8 mouse cellular contexts compared by ENCODE assay signal in genomic region chr12:112183675-112184074, GRCm38 (mm10). TPM values are rescaled to one million over a fixed set of nuclear protein-coding genes. Genes with fewer than 3 reads are reported as not detected.
A peak's percentile ranks its signal among the peaks of the same experiment; 100 is the strongest.
DNase-seq lines count a peak whose midpoint lies in the region; ATAC-seq and TF ChIP-seq lines count a peak whose summit lies in the region.

No protein-coding gene starts in this region.

- TF ChIP-seq EP300 in heart, postnatal 0 days (IDR thresholded peaks at IDR 0.05; ENCODE audit: low read depth), result no peak

- H3K4me3 ChIP-seq in hindbrain, embryonic 12.5 days, result no peak overlapping the region
- H3K4me3 ChIP-seq in hindbrain, embryonic 11.5 days (ENCODE audit: low read depth, low read length), result no peak overlapping the region
- no peak overlapping the region for H3K4me3 ChIP-seq in embryonic facial prominence, embryonic 13.5 days
- H3K4me3 ChIP-seq in heart, postnatal 0 days (ENCODE audit: low read depth, low read length), result no peak overlapping the region
- H3K4me3 ChIP-seq in limb, embryonic 14.5 days (replicated peaks; ENCODE audit: low read length), result no peak overlapping the region
- no peak overlapping the region for H3K4me3 ChIP-seq in stomach, embryonic 16.5 days (replicated peaks; ENCODE audit: low read length)

- no peak overlapping the region for H3K9ac ChIP-seq in hindbrain, embryonic 12.5 days
- H3K9ac ChIP-seq in hindbrain, embryonic 11.5 days (ENCODE audit: low read depth, low read length), result no peak overlapping the region
- H3K9ac ChIP-seq in embryonic facial prominence, embryonic 13.5 days, result 0 out of 2 replicates have a peak overlapping the region, but pooled peaks have one; percentile 27
- H3K9ac ChIP-seq in heart, postnatal 0 days (replicated peaks; ENCODE audit: low read depth, low read length), result no peak overlapping the region
- H3K9ac ChIP-seq in limb, embryonic 14.5 days (ENCODE audit: low read depth, low read length, severe bottlenecking), result no peak overlapping the region
- no peak overlapping the region for H3K9ac ChIP-seq in stomach, embryonic 16.5 days (ENCODE audit: low read length)

- WGBS in hindbrain, embryonic 12.5 days, result 68% methylated on average over 6 of the region's 6 CpGs
- WGBS in hindbrain, embryonic 11.5 days, result 74% methylated on average over 6 of the region's 6 CpGs
- 40% methylated on average over 6 of the region's 6 CpGs for WGBS in embryonic facial prominence, embryonic 13.5 days
- WGBS in heart, postnatal 0 days, result 39% methylated on average over 6 of the region's 6 CpGs
- WGBS in limb, embryonic 14.5 days, result 52% methylated on average over 6 of the region's 6 CpGs
- WGBS in stomach, embryonic 16.5 days, result 74% methylated on average over 6 of the region's 6 CpGs

- no peak for DNase-seq in hindbrain, embryonic 11.5 days (ENCODE audit: low spot score)
- no peak for DNase-seq in heart, postnatal 0 days (ENCODE audit: low spot score)
- DNase-seq in limb, embryonic 14.5 days (ENCODE audit: low spot score), result no peak
- no peak for DNase-seq in thymus, postnatal 4 days
- DNase-seq in cerebellum, adult 11 months, result no peak

- no peak for TF ChIP-seq POLR2A in limb, embryonic 14.5 days (IDR thresholded peaks at IDR 0.05; ENCODE audit: borderline replicate concordance, extremely low read depth, insufficient read depth, insufficient read length)

- H3K27me3 ChIP-seq in hindbrain, embryonic 12.5 days, result peaks cover 11% of the 10 kb centered on the region; the same call in 1 of the 2 replicates
- no peaks in the 10 kb centered on the region for H3K27me3 ChIP-seq in hindbrain, embryonic 11.5 days (ENCODE audit: control insufficient read depth, insufficient read depth, low read length)
- H3K27me3 ChIP-seq in embryonic facial prominence, embryonic 13.5 days, result no peaks in the 10 kb centered on the region
- no peaks in the 10 kb centered on the region for H3K27me3 ChIP-seq in heart, postnatal 0 days (ENCODE audit: control insufficient read depth, insufficient read depth, low read length)
- H3K27me3 ChIP-seq in limb, embryonic 14.5 days (ENCODE audit: control insufficient read depth, insufficient read depth, low read length), result no peaks in the 10 kb centered on the region
- H3K27me3 ChIP-seq in stomach, embryonic 16.5 days (ENCODE audit: control insufficient read depth, insufficient read depth, low read length), result no peaks in the 10 kb centered on the region

- H3K36me3 ChIP-seq in hindbrain, embryonic 12.5 days, result peaks cover 11% of the 10 kb centered on the region; the same call in 1 of the 2 replicates
- H3K36me3 ChIP-seq in hindbrain, embryonic 11.5 days (ENCODE audit: control insufficient read depth, insufficient read depth, low read length), result no peaks in the 10 kb centered on the region
- H3K36me3 ChIP-seq in embryonic facial prominence, embryonic 13.5 days, result peaks cover 19% of the 10 kb centered on the region
- no peaks in the 10 kb centered on the region for H3K36me3 ChIP-seq in heart, postnatal 0 days (replicated peaks; ENCODE audit: control insufficient read depth, insufficient read depth, low read length)
- peaks cover 5% of the 10 kb centered on the region for H3K36me3 ChIP-seq in limb, embryonic 14.5 days (ENCODE audit: control insufficient read depth, insufficient read depth, low read length)
- H3K36me3 ChIP-seq in stomach, embryonic 16.5 days (ENCODE audit: control insufficient read depth, insufficient read depth, low read length), result no peaks in the 10 kb centered on the region

- H3K4me2 ChIP-seq in hindbrain, embryonic 12.5 days (replicated peaks), result no peak overlapping the region
- no peak overlapping the region for H3K4me2 ChIP-seq in hindbrain, embryonic 11.5 days (replicated peaks; ENCODE audit: low read depth, low read length)
- H3K4me2 ChIP-seq in embryonic facial prominence, embryonic 13.5 days, result no peak overlapping the region
- no peak overlapping the region for H3K4me2 ChIP-seq in heart, postnatal 0 days (ENCODE audit: low read depth, low read length)
- no peak overlapping the region for H3K4me2 ChIP-seq in limb, embryonic 14.5 days (replicated peaks; ENCODE audit: low read depth, low read length, severe bottlenecking)
- no peak overlapping the region for H3K4me2 ChIP-seq in stomach, embryonic 16.5 days (ENCODE audit: low read depth, low read length)

- 0 out of 2 replicates have a peak, but pooled peaks have one; percentile 12 for ATAC-seq in hindbrain, embryonic 12.5 days (ENCODE audit: low FRiP score)
- no peak for ATAC-seq in hindbrain, embryonic 11.5 days (ENCODE audit: low FRiP score)
- no peak for ATAC-seq in embryonic facial prominence, embryonic 13.5 days (ENCODE audit: insufficient number of reproducible peaks, insufficient read depth, low FRiP score, low TSS enrichment, low read depth)
- no peak for ATAC-seq in heart, postnatal 0 days (ENCODE audit: insufficient read depth, low read depth)
- ATAC-seq in limb, embryonic 14.5 days (ENCODE audit: low FRiP score, low read depth), result no peak
- ATAC-seq in stomach, embryonic 16.5 days (ENCODE audit: insufficient read depth, low FRiP score), result peak; percentile 42; the same call in 1 of the 2 replicates

- H3K9me3 ChIP-seq in hindbrain, embryonic 12.5 days (replicated peaks), result 0 out of 2 replicates have a peak, but pooled peaks cover 3% of the 10 kb centered on the region
- H3K9me3 ChIP-seq in hindbrain, embryonic 11.5 days (ENCODE audit: control insufficient read depth, low read length), result no peaks in the 10 kb centered on the region
- H3K9me3 ChIP-seq in embryonic facial prominence, embryonic 13.5 days, result no peaks in the 10 kb centered on the region
- no peaks in the 10 kb centered on the region for H3K9me3 ChIP-seq in heart, postnatal 0 days (replicated peaks; ENCODE audit: control insufficient read depth, low read length)
- H3K9me3 ChIP-seq in limb, embryonic 14.5 days (ENCODE audit: control insufficient read depth, low read length), result no peaks in the 10 kb centered on the region
- no peaks in the 10 kb centered on the region for H3K9me3 ChIP-seq in stomach, embryonic 16.5 days (replicated peaks; ENCODE audit: control insufficient read depth, low read length)

- peaks cover 33% of the 10 kb centered on the region for H3K4me1 ChIP-seq in hindbrain, embryonic 12.5 days
- peaks cover 8% of the 10 kb centered on the region for H3K4me1 ChIP-seq in hindbrain, embryonic 11.5 days (replicated peaks; ENCODE audit: control insufficient read depth, insufficient read depth, low read length)
- peaks cover 44% of the 10 kb centered on the region for H3K4me1 ChIP-seq in embryonic facial prominence, embryonic 13.5 days
- peaks cover 4% of the 10 kb centered on the region; the same call in 1 of the 2 replicates for H3K4me1 ChIP-seq in heart, postnatal 0 days (ENCODE audit: control insufficient read depth, insufficient read depth)
- peaks cover 27% of the 10 kb centered on the region for H3K4me1 ChIP-seq in limb, embryonic 14.5 days (ENCODE audit: control insufficient read depth, insufficient read depth, low read length)
- H3K4me1 ChIP-seq in stomach, embryonic 16.5 days (ENCODE audit: control insufficient read depth, insufficient read depth, low read length), result peaks cover 22% of the 10 kb centered on the region

- H3K27ac ChIP-seq in hindbrain, embryonic 12.5 days, result 0 out of 2 replicates have a peak overlapping the region, but pooled peaks have one; percentile 8
- no peak overlapping the region for H3K27ac ChIP-seq in hindbrain, embryonic 11.5 days (ENCODE audit: low read depth, low read length)
- H3K27ac ChIP-seq in embryonic facial prominence, embryonic 13.5 days, result peak overlapping the region; percentile 73
- peak overlapping the region; percentile 89 for H3K27ac ChIP-seq in heart, postnatal 0 days (ENCODE audit: low read depth)
- H3K27ac ChIP-seq in limb, embryonic 14.5 days (replicated peaks; ENCODE audit: low read depth, low read length), result 0 out of 2 replicates have a peak overlapping the region, but pooled peaks have one; percentile 33
- H3K27ac ChIP-seq in stomach, embryonic 16.5 days (ENCODE audit: low read length), result peak overlapping the region; percentile 49

- no peak for TF ChIP-seq CTCF in heart, postnatal 0 days (IDR thresholded peaks at IDR 0.05; ENCODE audit: low read depth)

RNA-seq across cellular contexts. Expression of gene Kif26a, which starts 37.7 kb away (rescaled TPM):
- polyA plus RNA-seq in hindbrain, embryonic 12.5 days (2016; fragmentation: Nextera tagmentation; extraction: Ambion mirVana), result 5.0 and 5.1 TPM in 2 replicates
- 2.0 and 2.2 TPM in 2 replicates for polyA plus RNA-seq in hindbrain, embryonic 11.5 days (2014; fragmentation: Nextera tagmentation; extraction: Ambion mirVana)
- polyA plus RNA-seq in embryonic facial prominence, embryonic 13.5 days (2015; fragmentation: Nextera tagmentation; extraction: Ambion mirVana), result 6.9 and 7.2 TPM in 2 replicates
- total RNA-seq in heart, postnatal 0 days (2014; rRNA removed; ENCODE audit: low replicate concordance), result 26.0 and 53.0 TPM in 2 replicates
- 1.9 and 2.8 TPM in 2 replicates for polyA plus RNA-seq in heart, postnatal 0 days (2015; fragmentation: Nextera tagmentation; extraction: Ambion mirVana)
- polyA plus RNA-seq in limb, embryonic 14.5 days (2012; rRNA removed), result 21.6 and 29.1 TPM in 2 replicates
- 6.2 and 7.0 TPM in 2 replicates for polyA plus RNA-seq in limb, embryonic 14.5 days (2014; fragmentation: Nextera tagmentation; extraction: Ambion mirVana)
- polyA plus RNA-seq in stomach, embryonic 16.5 days (2015; fragmentation: Nextera tagmentation; extraction: Ambion mirVana), result 2.6 and 3.5 TPM in 2 replicates

Comparison
In these comparisons a context has a peak if more than half of its experiments do, and no peak if none do; other contexts are left out.
1. ATAC-seq: peak in hindbrain, embryonic 12.5 days (single experiment) and stomach, embryonic 16.5 days (single experiment); none in hindbrain, embryonic 11.5 days (single experiment), embryonic facial prominence, embryonic 13.5 days (single experiment), heart, postnatal 0 days (single experiment) and limb, embryonic 14.5 days (single experiment).